Mouse (Mus musculus) thymus, postnatal 4 days (tissue): ENCODE measurements around the gene Plk5.

ENCODE experiments used
- DNase-seq: peaks from one replicate; pipeline ENCODE4 v3.0.0; 2021

Plk5 gene

GRCm38 (mm10) chr10:80389185-80389708 is 33.0 kb downstream of the Plk5 start:
- no peak for DNase-seq

GRCm38 (mm10) chr10:80390697-80391096 is 34.4 kb downstream of the Plk5 start:
- no peak for DNase-seq

- no peak for DNase-seq
Observed at GRCm38 (mm10) chr10:80392687-80393086, 36.4 kb downstream of the Plk5 start.

GRCm38 (mm10) chr10:80395025-80395627 is 38.9 kb downstream of the Plk5 start:
- no peak for DNase-seq

- DNase-seq = no peak
Observed at GRCm38 (mm10) chr10:80396822-80397523, 40.7 kb downstream of the Plk5 start.

- no peak for DNase-seq
Observed at GRCm38 (mm10) chr10:80397524-80398173, 41.4 kb downstream of the Plk5 start.

GRCm38 (mm10) chr10:80398174-80398535 is 41.9 kb downstream of the Plk5 start:
- no peak for DNase-seq

GRCm38 (mm10) chr10:80398719-80399190 is 42.5 kb downstream of the Plk5 start:
- DNase-seq = peak; percentile 98

- DNase-seq = peak; percentile 100
Observed at GRCm38 (mm10) chr10:80399191-80399972, 43.1 kb downstream of the Plk5 start, which contains the start of gene Mbd3. Gene Mbd3 (minus strand): TSS chr10:80399550.

GRCm38 (mm10) chr10:80399973-80400703 is 43.9 kb downstream of the Plk5 start:
- DNase-seq = no peak

- DNase-seq = no peak
Observed at GRCm38 (mm10) chr10:80400704-80401161, 44.5 kb downstream of the Plk5 start.

- peak; percentile 65 for DNase-seq
Observed at GRCm38 (mm10) chr10:80403044-80403692, 46.9 kb downstream of the Plk5 start.

- peak; percentile 65 for DNase-seq
Observed at GRCm38 (mm10) chr10:80405481-80406173, 49.4 kb downstream of the Plk5 start.

- peak; percentile 91 for DNase-seq
Observed at GRCm38 (mm10) chr10:80406684-80407501, 50.6 kb downstream of the Plk5 start, which contains the start of gene Uqcr11. Gene Uqcr11 (minus strand): TSS chr10:80406830.

GRCm38 (mm10) chr10:80407924-80408323 is 51.7 kb downstream of the Plk5 start:
- DNase-seq = no peak

GRCm38 (mm10) chr10:80412656-80413541 is 56.6 kb downstream of the Plk5 start:
- DNase-seq = no peak
